Mouse (Mus musculus) lung, postnatal 36 days (tissue): ENCODE results near the gene Fbxl7.
A peak's percentile ranks its signal among the peaks of the same experiment; 100 is the strongest.

Experiments used
- DNase-seq: peaks from one replicate; pipeline ENCODE4 v3.0.0; 2022; ENCODE audit warnings: mixed read lengths

The Fbxl7 gene

GRCm38 (mm10) chr15:26895251-26895711 is at the start of gene Fbxl7:
TSS of gene Fbxl7 (minus strand) at chr15:26895580.
- DNase-seq = peak; percentile 88

GRCm38 (mm10) chr15:26922026-26922425 is 26.6 kb upstream of the Fbxl7 start:
- no peak for DNase-seq

GRCm38 (mm10) chr15:26913427-26913826 is 18.0 kb upstream of the Fbxl7 start:
- peak; percentile 13 for DNase-seq

- peak; percentile 14 for DNase-seq
Observed at GRCm38 (mm10) chr15:26895761-26896160, 381 bp upstream of the Fbxl7 start.

DNA sequence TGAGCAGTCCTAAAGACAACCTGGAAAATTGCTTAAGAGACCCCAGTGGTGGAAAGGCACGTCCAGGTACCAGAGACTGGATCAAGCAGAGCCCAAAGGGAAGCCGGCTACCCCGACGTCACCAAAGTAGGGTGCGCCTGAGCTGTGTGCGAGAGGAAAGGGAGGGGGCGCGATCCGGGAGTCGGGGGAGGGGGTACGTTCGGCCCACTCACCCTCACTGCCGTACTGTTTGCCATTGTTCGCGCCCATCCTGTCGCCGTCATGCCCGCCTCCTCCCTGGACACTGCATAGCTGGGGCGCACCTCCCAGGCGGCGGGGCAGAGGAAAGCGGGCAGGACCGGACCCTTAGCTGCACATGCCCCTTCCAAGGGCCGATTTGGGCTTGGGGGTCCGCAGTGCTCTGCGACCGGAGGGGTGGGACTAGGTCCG is 565 bp downstream of the Fbxl7 start:
- peak; percentile 50 for DNase-seq

DNA sequence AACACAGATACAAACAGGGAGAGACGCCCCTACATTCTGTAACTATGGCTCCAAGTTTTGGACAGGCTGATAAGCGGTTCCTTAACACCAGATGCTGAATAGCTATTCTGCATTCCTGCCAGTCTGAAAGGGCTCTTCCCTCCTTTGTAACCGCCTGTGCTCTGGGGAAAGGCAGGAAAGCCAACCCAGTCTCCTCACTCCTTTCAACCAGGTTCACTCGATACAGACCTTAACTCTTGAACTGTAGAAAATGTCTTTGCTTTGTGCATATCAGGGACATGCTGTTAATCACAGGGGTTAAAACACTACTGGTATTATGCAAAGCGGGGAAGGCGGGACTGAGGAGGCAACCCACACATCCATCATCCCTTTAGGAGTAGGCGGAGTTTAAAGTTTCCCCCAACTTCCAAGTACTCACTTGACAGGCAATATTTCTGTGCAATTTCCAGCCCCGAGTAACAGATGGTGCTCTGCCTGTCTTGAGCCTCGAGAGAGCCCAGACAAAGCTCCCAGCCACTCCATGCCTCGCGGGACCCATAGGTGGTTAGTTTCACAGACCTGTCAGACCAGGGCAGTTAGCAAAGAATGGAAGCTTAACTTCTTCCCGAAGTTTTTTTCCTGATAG is 1.2 kb downstream of the Fbxl7 start:
- peak; percentile 70 for DNase-seq

DNA sequence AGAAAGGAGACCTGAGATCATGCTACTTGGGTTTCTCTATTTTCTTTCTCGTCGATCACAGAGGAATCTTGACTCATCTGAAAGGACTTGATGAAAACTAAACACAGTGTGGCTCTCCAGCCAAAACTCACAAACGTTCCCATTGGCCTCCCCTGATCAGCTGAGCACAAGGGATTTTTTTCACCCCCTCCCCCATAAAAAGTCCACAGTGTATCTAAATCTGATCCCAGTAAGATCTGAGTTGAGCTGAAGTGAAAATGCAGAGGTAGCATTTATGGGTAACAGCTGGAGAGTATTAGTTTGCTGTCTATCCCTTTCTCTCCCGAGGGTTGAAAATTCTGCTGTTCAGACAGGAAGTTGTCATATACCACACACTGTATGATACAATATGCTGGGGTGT is 2.2 kb downstream of the Fbxl7 start:
- no peak for DNase-seq

DNA sequence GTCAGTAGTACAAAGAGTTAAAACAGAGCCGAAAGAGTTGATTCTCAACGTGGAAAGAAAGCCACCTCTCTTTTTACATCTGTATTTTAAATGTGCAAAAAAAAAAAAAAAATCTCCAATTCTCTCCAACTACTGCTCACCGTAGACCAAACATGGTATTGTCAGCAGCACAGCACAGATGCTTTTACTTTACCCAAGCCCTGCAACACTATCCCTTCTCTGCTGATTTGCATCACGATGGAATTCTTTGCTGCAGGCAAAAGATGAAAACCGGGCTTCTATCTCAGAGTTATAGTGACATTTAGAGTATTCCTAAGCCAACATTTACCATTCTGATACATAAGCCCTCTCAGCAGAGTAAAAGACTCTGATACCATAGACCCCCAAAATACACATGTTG is 5.4 kb downstream of the Fbxl7 start:
- no peak for DNase-seq

GRCm38 (mm10) chr15:26888170-26888569 is 7.2 kb downstream of the Fbxl7 start:
- DNase-seq = no peak

GRCm38 (mm10) chr15:26885979-26886378 is 9.4 kb downstream of the Fbxl7 start:
- DNase-seq = no peak

GRCm38 (mm10) chr15:26880212-26880956 is 15.0 kb downstream of the Fbxl7 start:
- DNase-seq = no peak

- peak; percentile 86 for DNase-seq
Observed at GRCm38 (mm10) chr15:26875687-26876086, 19.7 kb downstream of the Fbxl7 start.

GRCm38 (mm10) chr15:26872234-26872633 is 23.1 kb downstream of the Fbxl7 start:
- no peak for DNase-seq

GRCm38 (mm10) chr15:26869197-26869596 is 26.2 kb downstream of the Fbxl7 start:
- DNase-seq = no peak

GRCm38 (mm10) chr15:26867521-26867920 is 27.9 kb downstream of the Fbxl7 start:
- DNase-seq = no peak

DNA sequence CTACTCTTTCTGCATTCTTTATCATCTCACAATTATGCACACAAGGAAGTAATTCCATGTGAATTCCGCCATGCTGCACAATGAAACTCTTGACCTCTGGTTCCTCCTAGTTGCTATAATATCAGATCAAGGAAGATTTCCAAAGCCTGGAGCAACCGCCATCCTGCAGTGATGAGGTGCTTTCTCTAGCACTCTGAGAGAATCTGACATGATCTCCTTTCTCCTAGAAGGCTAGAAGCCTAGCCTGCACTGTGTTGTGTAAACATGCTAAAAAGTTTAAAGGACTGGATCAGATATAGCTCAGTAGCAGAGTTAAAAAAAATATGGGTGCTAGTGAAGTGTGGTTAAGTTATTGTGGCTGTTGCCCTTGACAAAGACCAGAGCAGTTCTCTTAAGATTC is 33.2 kb downstream of the Fbxl7 start:
- DNase-seq = no peak

DNA sequence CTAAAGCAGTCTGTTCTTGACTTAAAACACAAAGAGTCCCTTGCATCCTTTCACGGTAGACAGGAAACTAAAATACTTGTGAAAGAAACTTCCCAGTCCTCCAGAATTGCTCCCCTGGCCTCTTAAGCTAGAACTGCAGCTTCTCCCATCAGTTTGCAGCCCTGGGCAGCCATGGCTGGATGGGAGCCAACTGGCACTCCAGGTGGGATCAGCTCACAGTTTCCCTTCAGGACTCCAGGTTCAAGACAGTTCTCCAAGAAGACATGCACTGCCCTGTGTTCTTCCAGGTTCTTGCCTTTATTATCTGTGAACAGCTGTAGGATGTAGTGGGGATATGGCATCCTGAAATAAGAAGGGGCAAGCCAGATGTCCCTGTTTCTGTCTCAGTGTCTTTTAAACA is 45.8 kb downstream of the Fbxl7 start:
- no peak for DNase-seq

- DNase-seq = no peak
Observed at GRCm38 (mm10) chr15:26842216-26842615, 53.2 kb downstream of the Fbxl7 start.

GRCm38 (mm10) chr15:26838386-26838785 is 57.0 kb downstream of the Fbxl7 start:
- no peak for DNase-seq

DNA sequence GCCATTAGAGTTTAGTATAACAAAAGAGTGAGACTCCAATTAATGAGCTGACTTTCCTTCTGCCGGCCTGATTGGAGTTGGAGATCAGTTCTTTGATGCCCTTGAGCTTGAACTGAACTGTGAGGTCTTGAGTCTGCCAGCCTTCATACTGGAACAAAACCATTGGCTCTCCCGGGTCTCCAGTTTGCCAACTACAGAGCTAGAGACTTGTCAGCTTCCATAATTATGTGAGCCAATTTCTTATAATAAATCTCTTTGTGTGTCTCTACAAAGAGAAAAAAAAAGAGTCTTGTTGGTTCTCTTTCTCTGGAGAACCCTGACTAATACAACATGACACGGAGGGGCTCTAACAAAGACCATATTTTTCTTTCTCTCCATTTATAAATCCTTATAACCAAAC is 58.2 kb downstream of the Fbxl7 start:
- no peak for DNase-seq

DNA sequence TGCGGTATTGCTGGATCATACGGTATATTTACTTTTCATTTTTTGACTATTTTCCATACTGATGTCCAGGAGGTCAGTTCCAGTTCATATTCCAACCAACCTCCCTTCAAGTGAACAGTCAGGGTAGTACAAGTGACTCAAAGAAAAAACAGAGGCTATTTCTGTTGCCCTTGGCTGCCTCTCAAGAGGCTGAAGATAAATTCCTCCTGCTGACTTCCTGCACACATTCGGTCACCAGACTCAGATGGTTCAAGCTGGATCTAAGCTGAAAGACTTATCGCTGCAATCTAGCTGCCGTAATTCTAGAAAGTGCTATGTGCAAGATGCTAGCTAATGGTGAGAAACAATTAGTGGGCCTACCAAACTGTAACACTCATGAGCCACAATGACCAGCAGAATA is 61.0 kb downstream of the Fbxl7 start:
- no peak for DNase-seq

DNA sequence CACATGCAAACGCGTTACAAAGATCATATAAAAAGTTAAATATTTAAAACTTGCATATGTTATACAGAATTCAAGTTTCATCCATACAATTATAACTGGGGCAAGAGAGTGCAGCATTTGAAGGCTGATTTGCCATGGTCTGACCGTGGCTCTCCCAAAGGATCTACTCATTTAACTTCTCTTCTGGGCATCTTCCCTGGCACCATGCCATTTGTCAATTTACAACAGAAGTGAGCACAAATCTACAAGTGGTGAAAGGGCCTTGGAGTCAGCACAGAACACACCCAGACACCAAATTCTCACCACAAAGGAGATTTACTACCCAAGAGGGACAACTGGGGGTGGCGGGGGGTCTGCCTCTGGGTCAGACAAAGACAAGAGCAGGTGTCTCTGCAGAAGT is 64.2 kb downstream of the Fbxl7 start:
- DNase-seq = no peak

GRCm38 (mm10) chr15:26816931-26817330 is 78.4 kb downstream of the Fbxl7 start:
- DNase-seq = no peak

DNA sequence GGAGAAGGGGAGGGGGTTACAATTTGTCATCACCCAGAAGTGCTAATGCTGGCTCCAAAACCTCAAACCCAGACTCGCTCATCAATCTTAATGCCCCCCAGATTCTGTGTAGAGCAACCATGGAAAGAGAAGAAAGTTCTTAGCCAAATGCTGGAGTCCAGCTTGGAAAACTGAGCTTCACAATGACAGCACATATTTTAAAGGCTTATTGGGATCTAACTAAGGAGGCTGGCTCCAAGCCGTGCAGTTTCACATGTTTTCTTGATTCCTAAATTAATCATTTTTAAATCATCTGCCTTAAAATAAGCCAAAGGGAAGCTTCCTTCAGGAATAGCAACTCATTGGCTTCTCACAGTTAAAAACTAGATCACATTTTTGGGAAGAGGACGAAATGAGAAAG is 82.5 kb downstream of the Fbxl7 start:
- DNase-seq = no peak

- DNase-seq = no peak
Observed at GRCm38 (mm10) chr15:26809569-26809968, 85.8 kb downstream of the Fbxl7 start.
